Mouse (Mus musculus) cortical plate, adult 2 months (tissue): ENCODE measurements around the gene Cd70.

Experiments used
- CTCF ChIP-seq: fragments of 200-500 bp; IDR thresholded peaks from 2 replicates; pipeline ENCODE4 v1.5.1; 2011; ENCODE audit warnings: mild to moderate bottlenecking, control low read depth, low read length; ENCODE audit not compliant: insufficient read depth; ENCODE audit errors: extremely low read depth
- POLR2A ChIP-seq: fragments of 200-500 bp; IDR thresholded peaks from 2 replicates; pipeline ENCODE4 v1.6.1; 2011; ENCODE audit warnings: mild to moderate bottlenecking, low read length, control low read depth; ENCODE audit not compliant: insufficient read depth; ENCODE audit errors: extremely low read depth

GRCm38 (mm10) chr17:57121856-57122255 lies 27.7 kb downstream of the Cd70 start:
- TF ChIP-seq CTCF (no peak), POLR2A (no peak)
